Mouse (Mus musculus): ENCODE measurements around the gene 5830411N06Rik. TPM values are rescaled to one million over a fixed set of nuclear protein-coding genes. Genes with fewer than 3 reads are reported as not detected.

5830411N06Rik gene
- polyA plus RNA-seq, 1 experiment from 2014 or later, result not detected

DNA sequence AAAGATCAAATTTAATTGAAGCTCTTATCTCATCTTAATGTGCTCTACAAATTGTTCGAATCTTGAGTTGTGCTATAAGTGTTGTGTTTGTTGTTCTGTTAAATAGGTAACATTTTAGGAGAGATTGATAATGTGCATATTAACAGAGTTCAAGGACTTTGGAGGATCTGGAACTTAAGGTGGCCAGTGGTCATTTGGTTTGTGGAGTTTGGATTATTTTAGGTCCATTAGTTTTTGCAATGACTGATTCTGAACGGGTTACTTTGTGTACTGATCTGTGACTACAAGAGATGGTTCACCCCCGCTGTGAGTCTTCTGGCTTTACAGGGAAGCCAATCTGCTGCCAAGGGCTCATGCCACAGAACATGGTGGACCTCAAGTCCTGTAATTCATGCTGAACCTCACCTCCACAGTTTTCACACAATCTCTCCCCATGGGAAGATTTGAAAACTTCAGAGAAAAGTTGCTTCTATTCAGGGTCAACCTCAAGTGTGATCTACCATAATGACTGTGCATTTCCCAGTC is 72.8 kb downstream of the 5830411N06Rik start:
- Histone ChIP-seq H3K27ac (ENCODE audit: low read length) (no peak overlapping the region), H3K4me3 (ENCODE audit: low read depth, low read length) (no peak overlapping the region), H3K9ac (ENCODE audit: low read depth, low read length) (no peak overlapping the region), H3K27me3 (ENCODE audit: control insufficient read depth, insufficient read depth, low read depth, low read length) (no peaks in the 10 kb centered on the region), H3K36me3 (ENCODE audit: control insufficient read depth, insufficient read depth, low read length) (no peaks in the 10 kb centered on the region), H3K4me2 (ENCODE audit: low read length) (no peak overlapping the region), H3K9me3 (replicated peaks; ENCODE audit: control insufficient read depth, low read length, poor library complexity, severe bottlenecking) (no peaks in the 10 kb centered on the region), H3K4me1 (ENCODE audit: control insufficient read depth, insufficient read depth, low read length) (no peaks in the 10 kb centered on the region)
- ATAC-seq, result no peak
- 86% methylated on average over 3 of the region's 3 CpGs for WGBS

DNA sequence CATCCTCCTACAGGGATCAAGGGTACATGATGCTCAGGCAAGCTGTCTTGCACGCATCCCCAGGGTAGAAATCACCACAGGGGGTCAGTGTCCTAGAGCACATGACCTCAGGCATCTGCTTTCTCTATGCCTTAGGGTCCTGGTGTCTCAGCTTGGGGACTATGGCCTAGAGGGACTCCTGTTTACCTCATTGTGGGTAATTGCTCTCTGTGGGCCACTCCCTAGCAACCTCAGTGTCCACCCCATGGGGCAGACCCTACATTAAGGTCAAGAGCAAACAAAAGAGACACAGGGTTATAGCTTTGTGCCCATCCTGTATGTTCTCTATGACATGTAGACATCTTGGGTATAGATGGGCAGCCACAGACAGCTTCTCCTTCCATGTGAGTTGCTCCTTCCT is 73.5 kb downstream of the 5830411N06Rik start, which contains the start of gene Olfr525:
Olfr525 (plus strand) TSS at position 301 of the 400 bp plus-strand sequence.
- Histone ChIP-seq H3K27ac (ENCODE audit: low read length) (no peak within 1 kb of the TSS), H3K9ac (ENCODE audit: low read depth, low read length) (no peak within 1 kb of the TSS), H3K27me3 (ENCODE audit: control insufficient read depth, insufficient read depth, low read depth, low read length) (no peaks in the 10 kb centered on the region), H3K4me3 (ENCODE audit: low read depth, low read length) (no peak within 1 kb of the TSS), H3K4me1 (ENCODE audit: control insufficient read depth, insufficient read depth, low read length) (no peaks in the 10 kb centered on the region), H3K9me3 (replicated peaks; ENCODE audit: control insufficient read depth, low read length, poor library complexity, severe bottlenecking) (no peaks in the 10 kb centered on the region), H3K4me2 (ENCODE audit: low read length) (no peak within 1 kb of the TSS), H3K36me3 (ENCODE audit: control insufficient read depth, insufficient read depth, low read length) (no peaks in the 10 kb centered on the region)
- WGBS, result 50% methylated on average over 1 of the region's 1 CpGs
- no peak for ATAC-seq

DNA sequence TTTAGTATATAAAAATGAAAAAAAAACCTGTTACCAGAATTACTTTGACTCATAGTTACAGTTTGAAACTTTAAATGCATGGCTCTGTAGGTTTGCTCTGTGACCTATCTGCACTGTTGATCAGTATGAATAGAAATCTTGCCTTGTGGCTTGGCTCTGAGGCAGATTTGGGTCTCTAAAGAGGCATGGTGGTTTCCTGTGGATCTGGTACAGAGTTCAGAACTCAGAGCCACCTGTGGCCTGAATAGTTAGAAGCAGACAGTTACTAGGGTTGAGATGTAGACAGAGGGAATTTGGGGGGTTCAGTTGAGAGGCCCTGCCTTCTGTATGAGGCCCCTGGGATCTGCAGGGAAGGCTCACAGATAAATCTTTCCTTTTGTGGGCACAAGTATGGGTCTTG is 74.1 kb downstream of the 5830411N06Rik start:
- ATAC-seq, result no peak

DNA sequence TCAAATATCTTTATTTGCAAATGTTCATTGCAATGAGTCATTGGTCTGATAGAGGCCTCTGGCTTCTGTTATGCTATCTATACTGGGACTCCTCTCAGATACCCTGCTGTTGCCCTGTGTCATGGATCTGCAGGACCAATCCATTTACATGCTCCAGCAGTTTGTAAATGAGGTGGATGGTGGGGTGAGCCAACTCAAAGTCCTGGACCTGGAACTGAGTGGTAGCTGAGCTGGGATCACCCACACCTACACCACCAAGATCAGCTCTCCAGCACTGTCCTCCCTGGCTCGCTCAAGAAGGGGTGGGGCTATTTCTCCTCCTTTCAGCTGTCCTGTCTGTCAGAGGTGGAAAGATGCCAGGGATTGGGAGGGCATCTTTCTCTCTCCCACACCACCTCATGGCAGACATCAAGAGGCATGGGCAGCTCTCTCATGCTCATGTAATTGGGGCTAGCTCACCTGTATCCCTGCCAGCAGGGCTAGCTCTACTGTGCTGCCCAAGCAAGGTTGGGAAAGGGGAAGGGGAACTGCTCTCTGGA is 82.8 kb downstream of the 5830411N06Rik start:
- Histone ChIP-seq H3K9me3 (replicated peaks; ENCODE audit: control insufficient read depth, low read length, poor library complexity, severe bottlenecking) (no peaks in the 10 kb centered on the region), H3K27me3 (ENCODE audit: control insufficient read depth, insufficient read depth, low read depth, low read length) (no peaks in the 10 kb centered on the region), H3K36me3 (ENCODE audit: control insufficient read depth, insufficient read depth, low read length) (no peaks in the 10 kb centered on the region), H3K27ac (ENCODE audit: low read length) (no peak overlapping the region), H3K4me1 (ENCODE audit: control insufficient read depth, insufficient read depth, low read length) (no peaks in the 10 kb centered on the region), H3K4me3 (ENCODE audit: low read depth, low read length) (no peak overlapping the region), H3K9ac (ENCODE audit: low read depth, low read length) (no peak overlapping the region), H3K4me2 (ENCODE audit: low read length) (no peak overlapping the region)
- ATAC-seq, result no peak
- 65% methylated on average over 1 of the region's 1 CpGs for WGBS

More for the DNA sequence above, 74.1 kb downstream of the 5830411N06Rik start:
- Histone ChIP-seq H3K4me1 (ENCODE audit: control insufficient read depth, insufficient read depth, low read length) (no peaks in the 10 kb centered on the region), H3K4me3 (ENCODE audit: low read depth, low read length) (no peak overlapping the region), H3K9ac (ENCODE audit: low read depth, low read length) (no peak overlapping the region), H3K27me3 (ENCODE audit: control insufficient read depth, insufficient read depth, low read depth, low read length) (no peaks in the 10 kb centered on the region), H3K4me2 (ENCODE audit: low read length) (no peak overlapping the region), H3K36me3 (ENCODE audit: control insufficient read depth, insufficient read depth, low read length) (no peaks in the 10 kb centered on the region), H3K27ac (ENCODE audit: low read length) (no peak overlapping the region), H3K9me3 (replicated peaks; ENCODE audit: control insufficient read depth, low read length, poor library complexity, severe bottlenecking) (no peaks in the 10 kb centered on the region)

DNA sequence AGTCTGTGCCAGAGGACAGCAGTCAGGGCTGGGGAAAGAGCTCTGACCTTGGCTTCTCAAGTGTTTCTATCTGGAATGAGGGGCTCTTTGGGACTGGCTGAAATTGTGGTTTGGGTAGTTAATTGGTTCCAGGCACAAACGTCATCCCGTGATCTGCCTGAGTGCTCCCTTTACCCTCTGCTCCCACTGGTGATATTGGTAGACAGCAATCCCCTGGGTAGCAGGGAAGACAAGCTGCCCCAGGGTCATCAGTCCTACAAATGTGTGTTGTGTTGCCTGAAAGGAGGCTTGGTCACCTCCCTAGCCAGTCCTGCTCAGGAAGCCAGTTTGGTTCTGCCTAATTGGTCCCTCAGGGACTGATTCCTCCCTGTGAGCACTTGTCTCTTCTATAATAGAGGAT is 86.6 kb downstream of the 5830411N06Rik start, which contains the start of gene Olfr527:
Olfr527 (plus strand) TSS at position 301 of the 400 bp plus-strand sequence.
- 60% methylated on average over 2 of the region's 2 CpGs for WGBS
- no peak for ATAC-seq

More for the DNA sequence above, 86.6 kb downstream of the 5830411N06Rik start, which contains the start of gene Olfr527:
- Histone ChIP-seq H3K9me3 (replicated peaks; ENCODE audit: control insufficient read depth, low read length, poor library complexity, severe bottlenecking) (no peaks in the 10 kb centered on the region), H3K36me3 (ENCODE audit: control insufficient read depth, insufficient read depth, low read length) (no peaks in the 10 kb centered on the region), H3K27me3 (ENCODE audit: control insufficient read depth, insufficient read depth, low read depth, low read length) (no peaks in the 10 kb centered on the region), H3K9ac (ENCODE audit: low read depth, low read length) (no peak within 1 kb of the TSS), H3K4me2 (ENCODE audit: low read length) (no peak within 1 kb of the TSS), H3K4me3 (ENCODE audit: low read depth, low read length) (no peak within 1 kb of the TSS), H3K27ac (ENCODE audit: low read length) (no peak within 1 kb of the TSS), H3K4me1 (ENCODE audit: control insufficient read depth, insufficient read depth, low read length) (no peaks in the 10 kb centered on the region)

Other genes starting within 250 kb of the 5830411N06Rik start
- 55.9 and 56.5 TPM in 2 replicates for gene Zfp511, start 210.9 kb upstream of the 5830411N06Rik start, polyA plus RNA-seq (2015; fragmentation: Nextera tagmentation; extraction: Ambion mirVana)
- 58.0 and 61.0 TPM in 2 replicates for gene Tubgcp2, start 210.6 kb upstream of the 5830411N06Rik start, polyA plus RNA-seq (2015; fragmentation: Nextera tagmentation; extraction: Ambion mirVana)
- gene Msx3, start 198.2 kb upstream of the 5830411N06Rik start, polyA plus RNA-seq (2015; fragmentation: Nextera tagmentation; extraction: Ambion mirVana), result 0.45 and 0.55 TPM in 2 replicates
- 299 and 401 TPM in 2 replicates for gene Caly, start 164.7 kb upstream of the 5830411N06Rik start, polyA plus RNA-seq (2015; fragmentation: Nextera tagmentation; extraction: Ambion mirVana)
- not detected in 2 replicates for gene Prap1, start 153.9 kb upstream of the 5830411N06Rik start, polyA plus RNA-seq (2015; fragmentation: Nextera tagmentation; extraction: Ambion mirVana)
- gene Fuom, start 144.8 kb upstream of the 5830411N06Rik start, polyA plus RNA-seq (2015; fragmentation: Nextera tagmentation; extraction: Ambion mirVana), result 32.2 and 33.3 TPM in 2 replicates
- 6.7 and 8.3 TPM in 2 replicates for gene Paox, start 131.5 kb upstream of the 5830411N06Rik start, polyA plus RNA-seq (2015; fragmentation: Nextera tagmentation; extraction: Ambion mirVana)
- gene Echs1, start 130.8 kb upstream of the 5830411N06Rik start, polyA plus RNA-seq (2015; fragmentation: Nextera tagmentation; extraction: Ambion mirVana), result 111 TPM in 2 replicates
- 26.7 and 32.6 TPM in 2 replicates for gene Mtg1, start 109.7 kb upstream of the 5830411N06Rik start, polyA plus RNA-seq (2015; fragmentation: Nextera tagmentation; extraction: Ambion mirVana)
- gene Sprn, start 92.4 kb upstream of the 5830411N06Rik start, polyA plus RNA-seq (2015; fragmentation: Nextera tagmentation; extraction: Ambion mirVana), result 26.7 and 29.2 TPM in 2 replicates
- not detected in 2 replicates for gene Olfr522, start 82.5 kb upstream of the 5830411N06Rik start, polyA plus RNA-seq (2015; fragmentation: Nextera tagmentation; extraction: Ambion mirVana)
- not detected in 2 replicates for gene Olfr523, start 74.1 kb upstream of the 5830411N06Rik start, polyA plus RNA-seq (2015; fragmentation: Nextera tagmentation; extraction: Ambion mirVana)
- gene Olfr524, start 41.3 kb upstream of the 5830411N06Rik start, polyA plus RNA-seq (2015; fragmentation: Nextera tagmentation; extraction: Ambion mirVana), result not detected in 2 replicates
- gene Cd163l1, start 29.0 kb upstream of the 5830411N06Rik start, polyA plus RNA-seq (2015; fragmentation: Nextera tagmentation; extraction: Ambion mirVana), result not detected in 2 replicates
- not detected in 2 replicates for gene Olfr525, start 73.6 kb downstream of the 5830411N06Rik start, polyA plus RNA-seq (2015; fragmentation: Nextera tagmentation; extraction: Ambion mirVana)
- gene Olfr527, start 86.7 kb downstream of the 5830411N06Rik start, polyA plus RNA-seq (2015; fragmentation: Nextera tagmentation; extraction: Ambion mirVana), result not detected in 2 replicates
- gene Olfr60, start 114.4 kb downstream of the 5830411N06Rik start, polyA plus RNA-seq (2015; fragmentation: Nextera tagmentation; extraction: Ambion mirVana), result not detected in 2 replicates
- gene Olfr530, start 129.0 kb downstream of the 5830411N06Rik start, polyA plus RNA-seq (2015; fragmentation: Nextera tagmentation; extraction: Ambion mirVana), result not detected in 2 replicates
- not detected in 2 replicates for gene Olfr531, start 155.6 kb downstream of the 5830411N06Rik start, polyA plus RNA-seq (2015; fragmentation: Nextera tagmentation; extraction: Ambion mirVana)
- gene Olfr532, start 174.4 kb downstream of the 5830411N06Rik start, polyA plus RNA-seq (2015; fragmentation: Nextera tagmentation; extraction: Ambion mirVana), result not detected in 2 replicates
- not detected in 2 replicates for gene Olfr533, start 216.1 kb downstream of the 5830411N06Rik start, polyA plus RNA-seq (2015; fragmentation: Nextera tagmentation; extraction: Ambion mirVana)
- gene Olfr535, start 236.9 kb downstream of the 5830411N06Rik start, polyA plus RNA-seq (2015; fragmentation: Nextera tagmentation; extraction: Ambion mirVana), result not detected in 2 replicates

Data from midbrain, embryonic 16.5 days (tissue).